Mouse (Mus musculus): ENCODE results near the gene Vnn3. TPM values are rescaled to one million over a fixed set of nuclear protein-coding genes. Genes with fewer than 3 reads are reported as not detected.

Gene Vnn3
- polyA plus RNA-seq (2014; fragmentation: Nextera tagmentation; extraction: Ambion mirVana) = 0.12 TPM in 1 of 2 replicates, not detected in the other

DNA sequence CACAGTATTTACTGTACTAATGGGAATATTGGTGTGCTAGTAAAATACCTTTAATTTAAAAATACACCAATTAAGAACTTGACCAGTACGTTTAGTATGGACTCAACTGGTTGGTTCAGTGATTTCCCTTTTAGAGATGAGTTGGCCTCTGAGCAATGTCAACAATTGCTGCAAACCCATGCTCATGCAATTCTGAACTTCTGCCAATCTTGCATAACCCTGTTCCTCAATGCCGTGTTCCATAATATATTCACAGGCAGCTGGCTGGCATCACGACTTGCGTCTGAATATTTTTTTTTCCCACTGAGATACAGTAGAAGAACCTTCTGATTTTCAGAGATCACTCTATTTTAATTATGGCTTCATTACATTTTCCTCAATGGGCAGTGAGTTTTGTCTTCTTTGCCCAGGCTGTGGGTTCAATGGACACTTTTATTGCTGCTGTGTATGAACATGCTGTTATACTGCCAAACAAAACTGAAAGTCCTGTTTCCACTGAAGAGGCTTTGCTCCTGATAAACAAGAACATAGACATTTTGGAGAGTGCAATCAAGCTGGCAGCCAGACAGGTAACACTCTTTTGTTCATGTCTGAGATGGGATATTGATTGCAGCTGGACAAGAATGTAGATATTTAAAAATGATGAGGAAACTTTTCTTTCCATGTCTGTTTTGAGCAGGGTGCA lies at the start of gene Vnn3:
TSS of gene Vnn3 (plus strand) at position 235 of the 685 bp plus-strand sequence.
- Histone ChIP-seq H3K4me2 (replicated peaks) (no peak within 1 kb of the TSS), H3K27me3 (ENCODE audit: control insufficient read depth, insufficient read depth, low read length) (no peaks in the 10 kb centered on the region), H3K9me3 (ENCODE audit: control insufficient read depth, low read length) (no peaks in the 10 kb centered on the region), H3K4me1 (replicated peaks; ENCODE audit: control insufficient read depth, insufficient read depth, low read length) (no peaks in the 10 kb centered on the region), H3K4me3 (replicated peaks; ENCODE audit: low read length) (no peak within 1 kb of the TSS), H3K27ac (no peak within 1 kb of the TSS), H3K36me3 (replicated peaks; ENCODE audit: control insufficient read depth, insufficient read depth) (no peaks in the 10 kb centered on the region), H3K9ac (no peak within 1 kb of the TSS)
- DNase-seq (ENCODE audit: low spot score) (no peak), ATAC-seq (ENCODE audit: low FRiP score) (no peak)
- WGBS = 88% methylated on average over 4 of the region's 4 CpGs

DNA sequence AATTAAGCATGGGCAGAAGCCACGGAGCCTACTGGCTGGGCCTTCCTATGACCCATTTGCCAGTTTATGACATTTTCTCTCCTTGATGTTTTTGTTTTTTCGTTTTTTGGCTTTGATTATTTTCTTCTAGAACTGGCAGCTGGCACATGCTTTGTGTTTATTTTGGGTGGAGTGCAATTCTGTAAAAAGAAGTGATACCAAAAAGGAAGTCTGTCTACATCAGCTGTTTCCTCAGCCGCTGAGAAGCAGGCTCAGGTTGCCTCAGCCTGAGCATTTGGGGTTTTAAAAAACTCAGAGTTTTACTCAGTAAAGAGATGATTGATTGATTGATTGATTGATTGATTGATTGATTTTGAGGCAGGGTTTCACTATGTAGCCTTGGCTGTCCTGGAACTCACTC lies 48.4 kb upstream of the Vnn3 start:
- WGBS = 74% methylated on average over 3 of the region's 3 CpGs
- H3K27ac ChIP-seq = no peak overlapping the region
- no peak overlapping the region for H3K4me2 ChIP-seq (replicated peaks)
- H3K4me1 ChIP-seq (replicated peaks; ENCODE audit: control insufficient read depth, insufficient read depth, low read length) = peaks cover 8% of the 10 kb centered on the region; the same call in 1 of the 2 replicates
- no peak for ATAC-seq (ENCODE audit: low FRiP score)
- H3K4me3 ChIP-seq (replicated peaks; ENCODE audit: low read length) = no peak overlapping the region
- H3K27me3 ChIP-seq (ENCODE audit: control insufficient read depth, insufficient read depth, low read length) = no peaks in the 10 kb centered on the region
- H3K9ac ChIP-seq = no peak overlapping the region
- no peak for DNase-seq (ENCODE audit: low spot score)
- H3K9me3 ChIP-seq (ENCODE audit: control insufficient read depth, low read length) = no peaks in the 10 kb centered on the region
- peaks cover 77% of the 10 kb centered on the region for H3K36me3 ChIP-seq (replicated peaks; ENCODE audit: control insufficient read depth, insufficient read depth)

- Histone ChIP-seq H3K27me3 (ENCODE audit: control insufficient read depth, insufficient read depth, low read length) (no peaks in the 10 kb centered on the region), H3K4me3 (replicated peaks; ENCODE audit: low read length) (no peak overlapping the region), H3K36me3 (replicated peaks; ENCODE audit: control insufficient read depth, insufficient read depth) (peaks cover 90% of the 10 kb centered on the region), H3K27ac (no peak overlapping the region), H3K4me1 (replicated peaks; ENCODE audit: control insufficient read depth, insufficient read depth, low read length) (no peaks in the 10 kb centered on the region), H3K9me3 (ENCODE audit: control insufficient read depth, low read length) (no peaks in the 10 kb centered on the region), H3K4me2 (replicated peaks) (no peak overlapping the region), H3K9ac (no peak overlapping the region)
- no peak for DNase-seq (ENCODE audit: low spot score)
- WGBS = 64% methylated on average over 3 of the region's 3 CpGs
- ATAC-seq (ENCODE audit: low FRiP score) = no peak
These were observed 46.6 kb upstream of the Vnn3 start for GRCm38 (mm10) chr10:23804665-23805064.

DNA sequence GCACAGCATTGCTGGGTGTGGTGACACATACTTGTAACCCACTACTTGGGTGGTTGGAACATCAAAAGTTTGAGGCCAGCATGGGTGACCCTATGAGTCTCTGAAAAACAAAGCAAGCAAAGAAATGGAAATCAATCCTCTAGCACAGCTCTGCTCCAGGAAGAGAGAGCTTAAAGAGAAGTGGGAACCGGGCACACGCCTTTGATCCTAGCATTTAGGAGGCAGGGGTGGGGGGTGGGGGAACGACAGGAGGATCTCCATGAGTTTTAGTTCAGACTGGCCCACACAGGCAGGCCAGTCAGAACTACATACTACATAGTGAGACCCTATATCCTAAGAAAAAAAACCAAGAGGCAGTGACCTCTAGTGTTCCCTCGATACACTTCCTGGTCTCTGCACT lies 45.1 kb upstream of the Vnn3 start:
- ATAC-seq (ENCODE audit: low FRiP score) (no peak), DNase-seq (ENCODE audit: low spot score) (no peak)
- Histone ChIP-seq H3K27me3 (ENCODE audit: control insufficient read depth, insufficient read depth, low read length) (no peaks in the 10 kb centered on the region), H3K9ac (no peak overlapping the region), H3K4me1 (replicated peaks; ENCODE audit: control insufficient read depth, insufficient read depth, low read length) (no peaks in the 10 kb centered on the region), H3K36me3 (replicated peaks; ENCODE audit: control insufficient read depth, insufficient read depth) (peaks cover 86% of the 10 kb centered on the region), H3K9me3 (ENCODE audit: control insufficient read depth, low read length) (no peaks in the 10 kb centered on the region), H3K4me3 (replicated peaks; ENCODE audit: low read length) (no peak overlapping the region), H3K4me2 (replicated peaks) (no peak overlapping the region), H3K27ac (no peak overlapping the region)
- 30% methylated on average over 4 of the region's 4 CpGs for WGBS

GRCm38 (mm10) chr10:23811635-23812437 lies 39.4 kb upstream of the Vnn3 start:
- DNase-seq (ENCODE audit: low spot score) = peak; percentile 84

GRCm38 (mm10) chr10:23812438-23812759 lies 38.9 kb upstream of the Vnn3 start:
- ATAC-seq (ENCODE audit: low FRiP score) = no peak
- Histone ChIP-seq H3K27me3 (ENCODE audit: control insufficient read depth, insufficient read depth, low read length) (no peaks in the 10 kb centered on the region), H3K4me2 (replicated peaks) (no peak overlapping the region), H3K4me3 (replicated peaks; ENCODE audit: low read length) (no peak overlapping the region), H3K9me3 (ENCODE audit: control insufficient read depth, low read length) (no peaks in the 10 kb centered on the region), H3K27ac (no peak overlapping the region), H3K36me3 (replicated peaks; ENCODE audit: control insufficient read depth, insufficient read depth) (peaks cover 38% of the 10 kb centered on the region), H3K4me1 (replicated peaks; ENCODE audit: control insufficient read depth, insufficient read depth, low read length) (no peaks in the 10 kb centered on the region), H3K9ac (no peak overlapping the region)
- no peak for DNase-seq (ENCODE audit: low spot score)

More at GRCm38 (mm10) chr10:23811635-23812437, 39.4 kb upstream of the Vnn3 start:
- ATAC-seq (ENCODE audit: low FRiP score) = 0 out of 2 replicates have a peak, but pooled peaks have one; percentile 47
- Histone ChIP-seq H3K4me2 (replicated peaks) (no peak overlapping the region), H3K36me3 (replicated peaks; ENCODE audit: control insufficient read depth, insufficient read depth) (peaks cover 40% of the 10 kb centered on the region), H3K9me3 (ENCODE audit: control insufficient read depth, low read length) (no peaks in the 10 kb centered on the region), H3K27me3 (ENCODE audit: control insufficient read depth, insufficient read depth, low read length) (no peaks in the 10 kb centered on the region), H3K9ac (no peak overlapping the region), H3K27ac (no peak overlapping the region), H3K4me3 (replicated peaks; ENCODE audit: low read length) (no peak overlapping the region), H3K4me1 (replicated peaks; ENCODE audit: control insufficient read depth, insufficient read depth, low read length) (no peaks in the 10 kb centered on the region)
- 77% methylated on average over 8 of the region's 12 CpGs for WGBS

- ATAC-seq (ENCODE audit: low FRiP score) (no peak), DNase-seq (ENCODE audit: low spot score) (no peak)
- Histone ChIP-seq H3K9me3 (ENCODE audit: control insufficient read depth, low read length) (no peaks in the 10 kb centered on the region), H3K36me3 (replicated peaks; ENCODE audit: control insufficient read depth, insufficient read depth) (peaks cover 34% of the 10 kb centered on the region), H3K27me3 (ENCODE audit: control insufficient read depth, insufficient read depth, low read length) (no peaks in the 10 kb centered on the region), H3K4me1 (replicated peaks; ENCODE audit: control insufficient read depth, insufficient read depth, low read length) (no peaks in the 10 kb centered on the region), H3K27ac (no peak overlapping the region), H3K4me3 (replicated peaks; ENCODE audit: low read length) (no peak overlapping the region), H3K4me2 (replicated peaks) (no peak overlapping the region), H3K9ac (no peak overlapping the region)
- WGBS = 48% methylated on average over 11 of the region's 11 CpGs
These were observed 38.2 kb upstream of the Vnn3 start for GRCm38 (mm10) chr10:23812852-23813766.

DNA sequence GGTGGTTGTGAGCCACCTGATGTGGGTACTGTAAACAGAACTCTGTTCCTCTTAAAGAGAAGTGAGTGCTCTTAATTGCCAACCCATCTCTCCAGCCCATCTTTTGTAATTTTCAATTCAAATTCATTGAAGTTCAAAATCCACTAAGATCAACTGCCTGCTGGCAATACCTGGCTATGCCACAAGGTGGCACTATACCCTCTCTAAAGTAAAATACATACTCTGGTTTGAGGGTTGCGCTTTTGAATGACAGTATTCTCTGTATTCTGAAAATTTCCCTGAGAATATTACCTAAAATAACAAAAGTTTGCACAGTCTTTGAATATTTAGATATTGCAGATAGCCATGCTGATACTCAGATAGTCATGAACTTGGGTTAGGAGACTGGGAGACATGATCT lies 36.1 kb upstream of the Vnn3 start:
- ATAC-seq (ENCODE audit: low FRiP score) = peak; percentile 47; the same call in 1 of the 2 replicates
- DNase-seq (ENCODE audit: low spot score) = peak; percentile 93
- Histone ChIP-seq H3K27ac (no peak overlapping the region), H3K9me3 (ENCODE audit: control insufficient read depth, low read length) (no peaks in the 10 kb centered on the region), H3K9ac (no peak overlapping the region), H3K4me3 (replicated peaks; ENCODE audit: low read length) (no peak overlapping the region), H3K4me2 (replicated peaks) (no peak overlapping the region), H3K36me3 (replicated peaks; ENCODE audit: control insufficient read depth, insufficient read depth) (peaks cover 40% of the 10 kb centered on the region), H3K27me3 (ENCODE audit: control insufficient read depth, insufficient read depth, low read length) (no peaks in the 10 kb centered on the region), H3K4me1 (replicated peaks; ENCODE audit: control insufficient read depth, insufficient read depth, low read length) (no peaks in the 10 kb centered on the region)
- WGBS = 50% methylated on average over 1 of the region's 1 CpGs

DNA sequence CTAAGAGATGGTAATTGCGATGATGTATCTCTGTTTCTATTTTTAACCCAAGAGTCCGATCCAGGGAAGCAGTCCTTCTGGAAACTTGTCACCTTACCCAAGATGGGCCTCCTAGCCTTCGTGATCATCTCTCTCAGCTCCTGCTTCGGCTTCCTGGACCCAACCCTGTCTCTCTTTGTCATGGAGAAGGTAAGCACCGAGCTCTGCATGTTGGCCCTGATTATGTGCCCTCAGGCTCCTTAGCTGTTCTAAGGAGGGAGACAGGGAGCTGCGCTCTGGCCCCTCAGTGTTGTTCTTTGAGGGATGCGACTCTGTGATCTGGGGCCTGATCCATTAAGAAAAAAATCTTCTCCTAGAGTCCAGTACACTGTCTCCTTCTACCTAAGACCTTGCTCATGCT lies 35.0 kb upstream of the Vnn3 start:
- DNase-seq (ENCODE audit: low spot score) = no peak

More for the DNA sequence above, 35.0 kb upstream of the Vnn3 start:
- H3K27ac ChIP-seq = no peak overlapping the region
- 89% methylated on average over 7 of the region's 7 CpGs for WGBS
- peaks cover 44% of the 10 kb centered on the region for H3K36me3 ChIP-seq (replicated peaks; ENCODE audit: control insufficient read depth, insufficient read depth)
- H3K4me1 ChIP-seq (replicated peaks; ENCODE audit: control insufficient read depth, insufficient read depth, low read length) = no peaks in the 10 kb centered on the region
- H3K4me2 ChIP-seq (replicated peaks) = no peak overlapping the region
- H3K27me3 ChIP-seq (ENCODE audit: control insufficient read depth, insufficient read depth, low read length) = no peaks in the 10 kb centered on the region
- H3K9me3 ChIP-seq (ENCODE audit: control insufficient read depth, low read length) = no peaks in the 10 kb centered on the region
- no peak overlapping the region for H3K9ac ChIP-seq
- H3K4me3 ChIP-seq (replicated peaks; ENCODE audit: low read length) = no peak overlapping the region
- ATAC-seq (ENCODE audit: low FRiP score) = no peak
